Mouse (Mus musculus): ENCODE results near the gene Hspg2. TPM values are rescaled to one million over a fixed set of nuclear protein-coding genes. Genes with fewer than 3 reads are reported as not detected.
"Not testable (repeated sequence)": the region's sequence is repeated elsewhere in the genome, so short reads cannot be mapped to it uniquely, and the experiment has no call there.

Gene Hspg2
- polyA plus RNA-seq (2011; ENCODE audit: insufficient read depth, insufficient read length, low read depth, missing spikeins) = 147 and 184 TPM in 2 replicates

DNA sequence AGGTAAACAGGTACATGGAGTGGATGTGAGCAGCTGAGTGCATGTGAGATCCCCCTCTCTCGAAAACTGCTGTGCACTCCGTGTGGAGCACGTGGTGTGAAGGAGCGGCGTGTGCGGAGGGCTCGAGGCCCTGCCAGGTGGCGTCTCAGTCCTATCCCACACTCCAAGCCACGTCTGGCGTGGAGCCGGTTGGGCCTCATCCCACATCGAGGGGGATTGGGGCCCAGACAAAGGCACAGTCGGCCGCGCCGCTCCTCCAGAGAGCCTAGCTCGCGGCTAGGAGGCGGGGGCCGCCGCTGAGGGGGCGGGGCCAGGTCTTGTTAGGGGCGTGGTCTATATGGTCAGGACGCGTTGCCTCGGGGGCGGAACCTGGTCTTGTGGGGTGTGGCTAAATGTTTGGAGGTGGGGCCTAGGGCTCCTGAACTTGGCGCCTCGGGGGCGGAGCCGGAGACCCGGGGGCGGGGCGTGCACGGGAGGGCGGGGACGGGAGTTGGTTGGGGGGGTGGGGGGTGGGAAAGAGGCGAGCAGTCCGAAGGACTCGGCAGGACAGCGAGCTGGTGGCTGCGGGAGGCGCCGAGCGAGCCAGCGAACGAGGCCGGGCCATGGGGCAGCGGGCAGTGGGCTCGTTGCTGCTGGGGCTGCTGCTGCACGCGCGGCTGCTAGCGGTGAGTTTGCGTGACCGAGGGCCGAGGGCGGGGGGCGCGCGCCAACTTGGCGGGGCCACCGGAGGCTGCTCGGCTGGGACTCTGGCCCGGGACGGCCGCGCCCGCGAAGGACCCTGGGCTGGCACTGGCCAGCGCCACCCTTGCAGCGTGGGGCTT is at the start of gene Hspg2:
TSS of gene Hspg2 (plus strand) at position 510 of the 821 bp plus-strand sequence.
- H3K27ac ChIP-seq (ENCODE audit: insufficient read depth, low read length) = peak within 1 kb of the TSS; percentile 98
- no peaks in the 10 kb centered on the region for H3K27me3 ChIP-seq (ENCODE audit: control insufficient read depth, insufficient read depth, low read length, poor library complexity, severe bottlenecking)
- H3K36me3 ChIP-seq (ENCODE audit: control insufficient read depth, insufficient read depth, low read length, poor library complexity, severe bottlenecking) = no peaks in the 10 kb centered on the region
- peaks cover 8% of the 10 kb centered on the region for H3K4me1 ChIP-seq (ENCODE audit: control insufficient read depth, insufficient read depth, low read length)
- H3K9me3 ChIP-seq (replicated peaks; ENCODE audit: control insufficient read depth, insufficient read depth, low read length, poor library complexity, severe bottlenecking) = no peaks in the 10 kb centered on the region
- H3K4me3 ChIP-seq (ENCODE audit: low read depth, low read length) = peak within 1 kb of the TSS; percentile 78
- peak within 1 kb of the TSS; percentile 96 for H3K9ac ChIP-seq (ENCODE audit: low read depth, poor library complexity, severe bottlenecking)
- TF ChIP-seq POLR2A (IDR thresholded peaks at IDR 0.05; ENCODE audit: insufficient read depth, low read length) (peak; percentile 71), CTCF (IDR thresholded peaks at IDR 0.05; ENCODE audit: low read depth, low read length) (no peak)

DNA sequence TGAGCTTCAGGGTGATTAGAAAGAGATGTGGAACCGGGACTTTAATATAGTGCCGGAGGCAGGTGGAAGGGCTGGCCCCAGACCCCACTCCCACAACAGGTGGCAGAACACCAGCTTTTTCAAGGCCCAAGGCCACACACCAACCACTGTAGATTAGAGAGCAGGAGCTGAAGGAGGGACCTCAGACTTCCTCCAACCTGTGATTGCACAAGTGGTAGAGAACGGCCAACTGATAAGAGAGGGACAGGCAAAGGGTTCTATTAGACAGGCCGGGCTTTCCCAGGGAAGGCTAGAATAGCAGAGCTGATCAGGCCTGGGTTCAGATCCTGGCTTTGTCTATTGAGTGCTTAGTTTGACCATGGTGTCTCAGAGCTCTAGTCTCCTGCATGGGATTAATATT is 38.1 kb upstream of the Hspg2 start, which contains the start of gene Cela3b:
TSS of gene Cela3b (minus strand) at position 39 of the 400 bp plus-strand sequence.
- H3K36me3 ChIP-seq (ENCODE audit: control insufficient read depth, insufficient read depth, low read length, poor library complexity, severe bottlenecking) = no peaks in the 10 kb centered on the region
- no peak within 1 kb of the TSS for H3K27ac ChIP-seq (ENCODE audit: insufficient read depth, low read length)
- no peak within 1 kb of the TSS for H3K4me3 ChIP-seq (ENCODE audit: low read depth, low read length)
- H3K9ac ChIP-seq (ENCODE audit: low read depth, poor library complexity, severe bottlenecking) = no peak within 1 kb of the TSS
- no peak for TF ChIP-seq CTCF (IDR thresholded peaks at IDR 0.05; ENCODE audit: low read depth, low read length)
- no peak for TF ChIP-seq EP300 (IDR thresholded peaks at IDR 0.05; ENCODE audit: insufficient read depth, low read depth, low read length)
- TF ChIP-seq POLR2A (IDR thresholded peaks at IDR 0.05; ENCODE audit: insufficient read depth, low read length) = no peak
- no peaks in the 10 kb centered on the region for H3K27me3 ChIP-seq (ENCODE audit: control insufficient read depth, insufficient read depth, low read length, poor library complexity, severe bottlenecking)
- no peaks in the 10 kb centered on the region for H3K4me1 ChIP-seq (ENCODE audit: control insufficient read depth, insufficient read depth, low read length)
- no peaks in the 10 kb centered on the region for H3K9me3 ChIP-seq (replicated peaks; ENCODE audit: control insufficient read depth, insufficient read depth, low read length, poor library complexity, severe bottlenecking)

DNA sequence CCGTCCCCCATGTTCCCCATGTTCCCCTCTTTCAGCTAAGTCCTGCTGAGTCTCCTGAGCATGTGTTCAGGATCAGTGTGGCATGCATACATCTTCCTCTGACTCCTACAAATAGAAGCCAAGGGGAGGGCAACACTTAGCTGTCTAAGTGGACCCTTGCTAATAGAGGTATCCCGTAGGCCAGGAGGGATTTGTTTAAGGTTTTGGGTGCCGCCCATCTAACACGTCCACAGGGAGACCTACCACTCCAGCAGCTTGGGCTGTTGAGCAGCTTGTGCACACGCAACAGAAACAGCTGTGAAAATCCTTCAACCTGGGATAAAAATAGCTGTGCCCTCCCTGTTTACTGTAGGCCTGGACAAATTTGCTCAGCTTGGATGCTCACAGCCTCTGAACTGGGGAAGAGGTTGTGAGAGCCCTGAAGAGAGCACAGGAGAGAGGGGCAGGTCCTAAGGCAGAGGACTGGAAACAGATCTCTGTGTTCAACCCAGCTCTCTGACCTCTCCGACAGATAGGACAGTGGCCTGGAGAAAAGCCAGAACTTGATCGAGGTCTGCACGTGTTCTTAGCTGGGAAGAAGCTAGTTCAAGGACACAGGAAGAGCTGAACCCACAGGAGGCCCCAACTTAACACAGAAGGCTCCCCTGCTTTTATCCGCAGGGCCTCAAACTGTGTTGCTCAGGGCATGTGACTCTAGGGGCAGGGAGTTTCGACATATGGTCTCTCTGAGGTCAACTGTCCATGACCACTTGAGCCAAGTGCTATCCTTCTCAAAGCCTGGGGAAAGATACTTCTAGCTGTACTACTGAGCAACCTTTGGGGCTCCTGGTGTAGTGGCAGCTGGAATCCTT is 35.6 kb upstream of the Hspg2 start:
- not testable (repeated sequence) for H3K9me3 ChIP-seq (replicated peaks; ENCODE audit: control insufficient read depth, insufficient read depth, low read length, poor library complexity, severe bottlenecking); H3K9ac ChIP-seq (ENCODE audit: low read depth, poor library complexity, severe bottlenecking); H3K36me3 ChIP-seq (ENCODE audit: control insufficient read depth, insufficient read depth, low read length, poor library complexity, severe bottlenecking); H3K27ac ChIP-seq (ENCODE audit: insufficient read depth, low read length); H3K4me3 ChIP-seq (ENCODE audit: low read depth, low read length); H3K4me1 ChIP-seq (ENCODE audit: control insufficient read depth, insufficient read depth, low read length); H3K27me3 ChIP-seq (ENCODE audit: control insufficient read depth, insufficient read depth, low read length, poor library complexity, severe bottlenecking)

DNA sequence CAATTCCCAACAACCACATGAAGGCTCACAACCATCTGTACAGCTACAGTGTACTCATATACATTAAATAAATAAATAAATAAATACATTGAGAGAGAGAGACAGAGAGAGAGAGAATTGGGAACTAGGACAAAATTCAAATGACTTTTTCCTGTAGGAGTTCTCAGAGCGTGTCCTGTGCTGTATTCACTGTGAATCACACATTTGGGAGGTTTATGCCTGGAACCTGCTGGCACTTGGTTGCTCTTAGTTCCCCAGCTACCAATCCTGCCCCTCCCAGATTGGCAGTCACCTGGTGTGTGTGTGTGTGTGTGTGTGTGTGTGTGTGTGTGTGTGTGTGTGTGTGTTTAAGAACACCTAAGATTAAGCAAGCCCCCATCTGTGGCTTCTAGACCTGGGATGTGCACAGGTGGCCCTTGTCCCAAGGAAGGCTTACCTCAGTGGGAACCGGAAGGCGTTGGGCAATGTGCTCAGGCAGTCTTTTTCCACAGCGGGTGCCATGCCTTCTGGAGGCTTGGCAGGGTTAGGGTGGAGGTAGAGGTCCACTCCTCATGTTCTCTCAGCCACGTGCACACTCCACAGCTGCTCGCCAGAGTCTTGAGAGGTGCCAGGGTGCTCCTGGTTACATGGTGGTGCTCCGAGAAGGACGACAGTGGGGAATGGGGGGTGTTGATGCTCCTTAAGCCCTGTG is 31.4 kb upstream of the Hspg2 start:
- TF ChIP-seq POLR2A (IDR thresholded peaks at IDR 0.05; ENCODE audit: insufficient read depth, low read length) = no peak
- TF ChIP-seq EP300 (IDR thresholded peaks at IDR 0.05; ENCODE audit: insufficient read depth, low read depth, low read length) = no peak
- TF ChIP-seq CTCF (IDR thresholded peaks at IDR 0.05; ENCODE audit: low read depth, low read length) = no peak
- Histone ChIP-seq H3K36me3 (ENCODE audit: control insufficient read depth, insufficient read depth, low read length, poor library complexity, severe bottlenecking) (no peaks in the 10 kb centered on the region), H3K27ac (ENCODE audit: insufficient read depth, low read length) (no peak overlapping the region), H3K9me3 (replicated peaks; ENCODE audit: control insufficient read depth, insufficient read depth, low read length, poor library complexity, severe bottlenecking) (no peaks in the 10 kb centered on the region), H3K9ac (ENCODE audit: low read depth, poor library complexity, severe bottlenecking) (no peak overlapping the region), H3K4me1 (ENCODE audit: control insufficient read depth, insufficient read depth, low read length) (no peaks in the 10 kb centered on the region), H3K4me3 (ENCODE audit: low read depth, low read length) (no peak overlapping the region), H3K27me3 (ENCODE audit: control insufficient read depth, insufficient read depth, low read length, poor library complexity, severe bottlenecking) (no peaks in the 10 kb centered on the region)

DNA sequence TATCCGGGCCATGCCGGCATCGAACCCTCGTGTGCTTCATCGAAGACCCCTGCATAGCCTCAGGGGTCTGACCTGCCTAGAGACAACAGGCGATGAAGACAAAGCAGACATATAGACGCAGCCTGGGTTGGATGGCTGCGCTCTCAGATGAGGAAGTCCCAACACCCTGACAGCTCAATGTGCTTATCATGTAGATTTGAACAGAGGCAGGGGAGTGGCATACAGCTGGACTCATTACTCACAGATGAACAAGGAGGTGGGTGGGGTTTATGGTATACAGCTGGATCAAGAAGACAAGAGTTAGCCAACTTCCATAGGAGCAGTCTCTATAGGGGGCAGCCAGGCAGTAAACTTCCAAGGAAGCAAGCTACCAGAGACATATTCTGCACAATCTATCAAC is 29.7 kb upstream of the Hspg2 start:
- TF ChIP-seq POLR2A (IDR thresholded peaks at IDR 0.05; ENCODE audit: insufficient read depth, low read length) = no peak
- no peak for TF ChIP-seq EP300 (IDR thresholded peaks at IDR 0.05; ENCODE audit: insufficient read depth, low read depth, low read length)
- no peak for TF ChIP-seq CTCF (IDR thresholded peaks at IDR 0.05; ENCODE audit: low read depth, low read length)
- H3K9ac ChIP-seq (ENCODE audit: low read depth, poor library complexity, severe bottlenecking) = no peak overlapping the region
- no peak overlapping the region for H3K4me3 ChIP-seq (ENCODE audit: low read depth, low read length)
- no peaks in the 10 kb centered on the region for H3K27me3 ChIP-seq (ENCODE audit: control insufficient read depth, insufficient read depth, low read length, poor library complexity, severe bottlenecking)
- no peak overlapping the region for H3K27ac ChIP-seq (ENCODE audit: insufficient read depth, low read length)
- H3K9me3 ChIP-seq (replicated peaks; ENCODE audit: control insufficient read depth, insufficient read depth, low read length, poor library complexity, severe bottlenecking) = no peaks in the 10 kb centered on the region
- no peaks in the 10 kb centered on the region for H3K36me3 ChIP-seq (ENCODE audit: control insufficient read depth, insufficient read depth, low read length, poor library complexity, severe bottlenecking)
- H3K4me1 ChIP-seq (ENCODE audit: control insufficient read depth, insufficient read depth, low read length) = no peaks in the 10 kb centered on the region
